ENCODE assay signal across 7 mouse cellular contexts in genomic region chr10:52381845-52382591, GRCm38 (mm10). TPM values are rescaled to one million over a fixed set of nuclear protein-coding genes. Genes with fewer than 3 reads are reported as not detected.
DNase-seq lines count a peak whose midpoint lies in the region; ATAC-seq and TF ChIP-seq lines count a peak whose summit lies in the region.

Gene Gopc (minus strand): TSS chr10:52382124.

- H3K27ac ChIP-seq in intestine, postnatal 0 days (ENCODE audit: low read depth, low read length), result peak within 1 kb of the TSS; percentile 96
- peak within 1 kb of the TSS; percentile 96 for H3K27ac ChIP-seq in midbrain, embryonic 12.5 days (replicated peaks)
- peak within 1 kb of the TSS; percentile 94 for H3K27ac ChIP-seq in small intestine, adult 2 months (ENCODE audit: insufficient read depth, low read depth, low read length)

- H3K27me3 ChIP-seq in intestine, postnatal 0 days (replicated peaks; ENCODE audit: control insufficient read depth, insufficient read depth, low read length), result no peaks in the 10 kb centered on the region
- H3K27me3 ChIP-seq in midbrain, embryonic 12.5 days, result no peaks in the 10 kb centered on the region
- H3K27me3 ChIP-seq in small intestine, adult 2 months (ENCODE audit: control insufficient read depth, insufficient read depth, low read length), result no peaks in the 10 kb centered on the region

- peak; percentile 100 for ATAC-seq in intestine, postnatal 0 days
- ATAC-seq in midbrain, embryonic 12.5 days (ENCODE audit: low FRiP score, low read depth), result peak; percentile 98

- no peaks in the 10 kb centered on the region for H3K36me3 ChIP-seq in intestine, postnatal 0 days (ENCODE audit: control insufficient read depth, insufficient read depth)
- H3K36me3 ChIP-seq in midbrain, embryonic 12.5 days, result no peaks in the 10 kb centered on the region
- no peaks in the 10 kb centered on the region for H3K36me3 ChIP-seq in small intestine, adult 2 months (ENCODE audit: control insufficient read depth, insufficient read depth, low read length)

- TF ChIP-seq CTCF in intestine, postnatal 0 days (IDR thresholded peaks at IDR 0.05; ENCODE audit: low read depth), result no peak
- no peak for TF ChIP-seq CTCF in small intestine, adult 2 months (IDR thresholded peaks at IDR 0.05; ENCODE audit: extremely low read depth, insufficient read length, insufficient replicate concordance, low read depth, low read length)

- peak within 1 kb of the TSS; percentile 86 for H3K9ac ChIP-seq in intestine, postnatal 0 days (ENCODE audit: low read depth, low read length)
- peak within 1 kb of the TSS; percentile 88 for H3K9ac ChIP-seq in midbrain, embryonic 12.5 days (replicated peaks)

- no peaks in the 10 kb centered on the region for H3K9me3 ChIP-seq in intestine, postnatal 0 days (ENCODE audit: control insufficient read depth)
- no peaks in the 10 kb centered on the region for H3K9me3 ChIP-seq in midbrain, embryonic 12.5 days

- peak; percentile 95 for DNase-seq in adrenal gland, adult 8-10 months
- peak; percentile 93 for DNase-seq in embryo, embryonic 9.5 days (ENCODE audit: extremely low spot score)
- peak; percentile 75 for DNase-seq in gonadal fat pad, adult 2 months (ENCODE audit: low read depth)
- peak; percentile 98 for DNase-seq in left cerebral cortex, postnatal 4 days

- peak; percentile 72 for TF ChIP-seq POLR2A in small intestine, adult 2 months (IDR thresholded peaks at IDR 0.05; ENCODE audit: low read depth, low read length)

- intact Hi-C loops in left cerebral cortex, postnatal 4 days (cut with DNase I), result loop anchor here (5.0 to 10.0 kb wide), 2 partner anchors 165 to 277 kb away; no protein-coding TSS in a partner anchor

- 0 out of 2 replicates have a peak, but pooled peaks cover 3% of the 10 kb centered on the region for H3K4me1 ChIP-seq in intestine, postnatal 0 days (replicated peaks; ENCODE audit: control insufficient read depth, insufficient read depth, low read length)
- H3K4me1 ChIP-seq in midbrain, embryonic 12.5 days, result peaks cover 12% of the 10 kb centered on the region
- no peaks in the 10 kb centered on the region for H3K4me1 ChIP-seq in small intestine, adult 2 months (ENCODE audit: control insufficient read depth, insufficient read depth, insufficient read length, low read length)

- under 1% methylated on average over 67 of the region's 71 CpGs for WGBS in intestine, postnatal 0 days
- WGBS in midbrain, embryonic 12.5 days, result under 1% methylated on average over 67 of the region's 71 CpGs
- WGBS in small intestine, adult 2 months, result under 1% methylated on average over 65 of the region's 71 CpGs

- H3K4me3 ChIP-seq in intestine, postnatal 0 days (ENCODE audit: low read depth, low read length), result peak within 1 kb of the TSS; percentile 96
- peak within 1 kb of the TSS; percentile 88 for H3K4me3 ChIP-seq in midbrain, embryonic 12.5 days
- H3K4me3 ChIP-seq in small intestine, adult 2 months (ENCODE audit: low read depth, low read length), result peak within 1 kb of the TSS; percentile 83

- H3K4me2 ChIP-seq in intestine, postnatal 0 days (replicated peaks; ENCODE audit: low read depth), result peak within 1 kb of the TSS; percentile 84
- peak within 1 kb of the TSS; percentile 85 for H3K4me2 ChIP-seq in midbrain, embryonic 12.5 days (replicated peaks)

RNA-seq across cellular contexts. Expression of gene Gopc, which starts in this region (rescaled TPM):
- total RNA-seq in adrenal gland, adult 8-10 months (2022), result 10 to 100 TPM; 25.0 to 27.4 (median 26.1) TPM
- 11.9 and 21.1 TPM in 2 replicates for polyA plus RNA-seq in gonadal fat pad, adult 2 months (2012; rRNA removed)
- 10.3 and 10.4 TPM in 2 replicates for polyA plus RNA-seq in intestine, postnatal 0 days (2015; fragmentation: Nextera tagmentation; extraction: Ambion mirVana)
- 10 to 100 TPM; 46.3 to 49.7 TPM for total RNA-seq in left cerebral cortex, postnatal 4 days (2021)
- polyA plus RNA-seq in midbrain, embryonic 12.5 days (2016; fragmentation: Nextera tagmentation; extraction: Ambion mirVana), result 25.2 and 26.9 TPM in 2 replicates
- 1.6 and 2.6 TPM in 2 replicates for polyA plus RNA-seq in small intestine, adult 2 months (2012; rRNA removed)

Comparison
In these comparisons a context has a peak if more than half of its experiments do, and no peak if none do; other contexts are left out.
1. Peak in every context shown above with its lines: DNase-seq, ATAC-seq, H3K4me3 ChIP-seq and H3K27ac ChIP-seq.